ENCODE assay signal across 23 mouse cellular contexts in the genomic region with DNA sequence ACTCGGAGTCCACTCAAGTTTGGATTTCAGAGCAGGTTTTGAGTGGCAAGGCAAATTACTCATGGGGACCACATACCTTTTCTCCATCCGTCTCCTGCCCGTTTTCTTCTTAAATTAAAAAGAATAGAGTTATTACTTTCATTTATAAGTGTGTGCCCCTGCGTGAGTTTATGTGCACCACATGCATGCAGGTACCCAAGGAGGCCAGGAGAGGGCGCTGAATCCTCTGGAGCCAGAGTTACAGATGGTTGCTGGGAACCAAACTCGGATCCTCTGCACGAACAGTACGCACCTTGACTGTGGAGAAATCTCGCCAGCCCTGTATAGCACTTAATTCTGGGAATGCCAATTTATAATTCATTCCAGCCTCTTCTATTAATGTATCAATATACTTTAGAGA. TPM values are rescaled to one million over a fixed set of nuclear protein-coding genes. Genes with fewer than 3 reads are reported as not detected.
DNase-seq lines count a peak whose midpoint lies in the region; ATAC-seq and TF ChIP-seq lines count a peak whose summit lies in the region.
"Had no signal": no experiment of that assay in that cellular context is flagged by ENCODE, and none has a peak within 500 bp of the region (broad histone marks: within the 10 kb centered on the region; RNA-seq: fewer than 3 reads in every experiment).

No protein-coding gene starts in this region.

- H3K4me2 ChIP-seq in hindbrain, postnatal 0 days (ENCODE audit: low read depth, low read length): no peak overlapping the region
- H3K4me2 ChIP-seq in hindbrain, embryonic 14.5 days (replicated peaks): no peak overlapping the region
- no peak overlapping the region for H3K4me2 ChIP-seq in lung, postnatal 0 days (replicated peaks; ENCODE audit: low read depth, low read length)
- H3K4me2 ChIP-seq: embryonic facial prominence, embryonic 15.5 days; heart, embryonic 13.5 days; hindbrain, embryonic 15.5 days had no signal

- no peak overlapping the region for H3K9ac ChIP-seq in hindbrain, postnatal 0 days (replicated peaks; ENCODE audit: low read length)
- no peak overlapping the region for H3K9ac ChIP-seq in hindbrain, embryonic 14.5 days
- no peak overlapping the region for H3K9ac ChIP-seq in lung, postnatal 0 days (replicated peaks; ENCODE audit: low read depth)
- H3K9ac ChIP-seq: embryonic facial prominence, embryonic 15.5 days; heart, embryonic 13.5 days; hindbrain, embryonic 15.5 days had no signal

- TF ChIP-seq CTCF in gastrocnemius, adult 2 months (IDR thresholded peaks at IDR 0.05): peak; percentile 13; the same call in 1 of the 2 replicates
- peak; percentile 9; the same call in 1 of the 2 replicates for TF ChIP-seq CTCF in hindbrain, postnatal 0 days (IDR thresholded peaks at IDR 0.05; ENCODE audit: low read depth)
- TF ChIP-seq CTCF in lung, postnatal 0 days (IDR thresholded peaks at IDR 0.05): peak; percentile 6; the same call in 1 of the 2 replicates

- no peaks in the 10 kb centered on the region for H3K36me3 ChIP-seq in hindbrain, postnatal 0 days (ENCODE audit: insufficient read depth, low read length)
- no peaks in the 10 kb centered on the region for H3K36me3 ChIP-seq in hindbrain, embryonic 14.5 days (replicated peaks; ENCODE audit: control insufficient read depth, insufficient read depth)
- H3K36me3 ChIP-seq in lung, postnatal 0 days (ENCODE audit: insufficient read depth, low read length): no peaks in the 10 kb centered on the region
- H3K36me3 ChIP-seq: embryonic facial prominence, embryonic 15.5 days; forebrain, embryonic 10.5 days; heart, embryonic 13.5 days; hindbrain, embryonic 10.5 days; hindbrain, embryonic 15.5 days had no signal

- 93% methylated on average over 9 of the region's 9 CpGs for WGBS in hindbrain, postnatal 0 days
- 96% methylated on average over 9 of the region's 9 CpGs for WGBS in hindbrain, embryonic 14.5 days
- WGBS in lung, postnatal 0 days: 90% methylated on average over 9 of the region's 9 CpGs

- ATAC-seq in hindbrain, postnatal 0 days: no peak
- ATAC-seq in hindbrain, embryonic 14.5 days (ENCODE audit: low FRiP score): no peak
- no peak for ATAC-seq in lung, postnatal 0 days
- ATAC-seq: CD4-positive, CD25-positive, alpha-beta regulatory T cell, adult 4 months; forebrain, embryonic 14.5 days; inflammation-experienced regulatory T-cells, adult 6 months had no signal

- no peak for DNase-seq in gastrocnemius, adult 2 months
- DNase-seq in gastrocnemius, postnatal 10 days: no peak
- DNase-seq in hindbrain, postnatal 0 days (ENCODE audit: low spot score): no peak
- no peak for DNase-seq in hindbrain, embryonic 14.5 days (ENCODE audit: low spot score)
- no peak for DNase-seq in lung, postnatal 0 days (ENCODE audit: low spot score)
- no peak for DNase-seq in lung, adult 18-20 months
- DNase-seq in R1 (ENCODE audit: low read depth, low spot score): peak; percentile 28
- DNase-seq in urinary bladder, postnatal 25 days (ENCODE audit: low spot score): no peak
- DNase-seq: adrenal gland, adult 8-10 months; B cell, adult 2 months; cerebellum, adult 11 months; cerebellum, adult 8-10 months; cerebellum, postnatal 14 days; embryo, embryonic 11 days had no signal

- H3K9me3 ChIP-seq in hindbrain, postnatal 0 days (ENCODE audit: low read length): no peaks in the 10 kb centered on the region
- no peaks in the 10 kb centered on the region for H3K9me3 ChIP-seq in hindbrain, embryonic 14.5 days (ENCODE audit: control insufficient read depth, low read length)
- no peaks in the 10 kb centered on the region for H3K9me3 ChIP-seq in lung, postnatal 0 days (ENCODE audit: low read length)
- H3K9me3 ChIP-seq: embryonic facial prominence, embryonic 15.5 days; forebrain, embryonic 10.5 days; heart, embryonic 13.5 days; hindbrain, embryonic 15.5 days had no signal

- H3K4me1 ChIP-seq in hindbrain, postnatal 0 days (ENCODE audit: insufficient read depth, low read length): peaks cover 4% of the 10 kb centered on the region; the same call in 1 of the 2 replicates
- H3K4me1 ChIP-seq in hindbrain, embryonic 14.5 days (replicated peaks; ENCODE audit: control insufficient read depth, insufficient read depth, low read length): no peaks in the 10 kb centered on the region
- no peaks in the 10 kb centered on the region for H3K4me1 ChIP-seq in lung, postnatal 0 days (ENCODE audit: insufficient read depth, low read depth, low read length)
- H3K4me1 ChIP-seq: hindbrain, embryonic 15.5 days had no signal

- TF ChIP-seq EP300 in lung, postnatal 0 days (IDR thresholded peaks at IDR 0.05): no peak

- H3K4me3 ChIP-seq in gastrocnemius, adult 2 months: no peak overlapping the region
- H3K4me3 ChIP-seq in hindbrain, postnatal 0 days (ENCODE audit: low read length): no peak overlapping the region
- no peak overlapping the region for H3K4me3 ChIP-seq in hindbrain, embryonic 14.5 days (replicated peaks; ENCODE audit: low read length)
- no peak overlapping the region for H3K4me3 ChIP-seq in lung, postnatal 0 days (ENCODE audit: low read depth, low read length)
- H3K4me3 ChIP-seq: embryonic facial prominence, embryonic 15.5 days; erythroblast, embryonic 14.5 days; forebrain, embryonic 10.5 days; heart, embryonic 13.5 days; hindbrain, embryonic 10.5 days; hindbrain, embryonic 15.5 days had no signal

- no peaks in the 10 kb centered on the region for H3K27me3 ChIP-seq in hindbrain, postnatal 0 days (ENCODE audit: insufficient read depth, low read length)
- H3K27me3 ChIP-seq in hindbrain, embryonic 14.5 days (ENCODE audit: control insufficient read depth, insufficient read depth, low read length): no peaks in the 10 kb centered on the region
- no peaks in the 10 kb centered on the region for H3K27me3 ChIP-seq in lung, postnatal 0 days (replicated peaks; ENCODE audit: insufficient read depth, low read length)
- H3K27me3 ChIP-seq: embryonic facial prominence, embryonic 15.5 days; heart, embryonic 13.5 days; hindbrain, embryonic 15.5 days had no signal

- H3K27ac ChIP-seq in gastrocnemius, adult 2 months: no peak overlapping the region
- no peak overlapping the region for H3K27ac ChIP-seq in hindbrain, postnatal 0 days
- no peak overlapping the region for H3K27ac ChIP-seq in hindbrain, embryonic 14.5 days
- H3K27ac ChIP-seq in lung, postnatal 0 days (ENCODE audit: low read length): no peak overlapping the region
- H3K27ac ChIP-seq: embryonic facial prominence, embryonic 15.5 days; forebrain, embryonic 10.5 days; heart, embryonic 13.5 days; hindbrain, embryonic 10.5 days; hindbrain, embryonic 15.5 days had no signal

- intact Hi-C loops in gastrocnemius, adult 2 months (cut with DNase I): no loop called here

RNA-seq across cellular contexts. Expression of gene Flt1, which starts 58.3 kb away (rescaled TPM):
- total RNA-seq in gastrocnemius, adult 2 months (2021): 10 to 100 TPM; 32.7 to 42.2 TPM
- total RNA-seq in gastrocnemius, postnatal 10 days (2021): 10 to 100 TPM; 14.7 to 17.8 TPM
- 17.7 and 17.9 TPM in 2 replicates for total RNA-seq in hindbrain, postnatal 0 days (2014; rRNA removed)
- polyA plus RNA-seq in hindbrain, postnatal 0 days (2015; fragmentation: Nextera tagmentation; extraction: Ambion mirVana): 10.0 and 11.1 TPM in 2 replicates
- polyA plus RNA-seq in hindbrain, embryonic 14.5 days (2014; fragmentation: Nextera tagmentation; extraction: Ambion mirVana): 13.2 and 13.8 TPM in 2 replicates
- 18.1 and 19.5 TPM in 2 replicates for polyA plus RNA-seq in lung, postnatal 0 days (2015; fragmentation: Nextera tagmentation; extraction: Ambion mirVana)
- polyA plus RNA-seq: inflammation-experienced regulatory T-cells, adult 6 months had no signal
